Mouse (Mus musculus) liver, embryonic 12.5 days (tissue): ENCODE results near the gene Ccnd1. TPM values are rescaled to one million over a fixed set of nuclear protein-coding genes. Genes with fewer than 3 reads are reported as not detected.
"Not testable (repeated sequence)": the region's sequence is repeated elsewhere in the genome, so short reads cannot be mapped to it uniquely, and the experiment has no call there.

ENCODE experiments used
- ATAC-seq: fragments of 200-750 bp; cut with Nextera tagmentation; 2 replicates; pipeline ENCODE4 v1.8.0; 2017; ENCODE audit warnings: moderate number of reproducible peaks, mild to moderate bottlenecking, moderate library complexity
- H3K27ac ChIP-seq: fragments of 300-500 bp; sonication (generic); 2 replicates; pipeline ENCODE4 v1.5.1; 2016; ENCODE audit warnings: mild to moderate bottlenecking
- H3K27me3 ChIP-seq: fragments of 300-500 bp; sonication (generic); replicated peaks from 2 replicates; pipeline ENCODE4 v1.6.1; 2016; ENCODE audit warnings: mild to moderate bottlenecking, moderate library complexity
- H3K36me3 ChIP-seq: fragments of 300-500 bp; sonication (generic); 2 replicates; pipeline ENCODE4 v1.6.1; 2016; ENCODE audit warnings: mild to moderate bottlenecking, moderate library complexity
- H3K4me1 ChIP-seq: fragments of 300-500 bp; sonication (generic); 2 replicates; pipeline ENCODE4 v1.6.1; 2016
- H3K4me2 ChIP-seq: fragments of 300-500 bp; sonication (generic); 2 replicates; pipeline ENCODE4 v1.6.1; 2016; ENCODE audit warnings: mild to moderate bottlenecking, moderate library complexity
- H3K4me3 ChIP-seq: fragments of 300-500 bp; sonication (generic); 2 replicates; pipeline ENCODE4 v1.5.1; 2016; ENCODE audit warnings: mild to moderate bottlenecking, moderate library complexity
- H3K9ac ChIP-seq: fragments of 300-500 bp; sonication (generic); 2 replicates; pipeline ENCODE4 v1.6.1; 2016; ENCODE audit warnings: mild to moderate bottlenecking, moderate library complexity
- H3K9me3 ChIP-seq: fragments of 300-500 bp; sonication (generic); replicated peaks from 2 replicates; pipeline ENCODE4 v1.6.1; 2016; ENCODE audit warnings: mild to moderate bottlenecking, moderate library complexity
- WGBS: fragments of 180-500 bp; shearing (Covaris S2); methylation state at CpG from one replicate; pipeline ENCODE4 v1.1.7; 2016; ENCODE audit not compliant: insufficient replicate concordance; 5-methylcytosine and 5-hydroxymethylcytosine counted together
- polyA plus RNA-seq: library from polyadenylated mRNA; unstranded; fragments of >200 nt; fragmentation: Nextera tagmentation; extraction: Ambion mirVana; gene quantifications from 2 replicates; pipeline ENCODE4 v1.2.1, GENCODE M21; 2016

The Ccnd1 gene
- polyA plus RNA-seq, 1 experiment from 2014 or later: 46.0 TPM

DNA sequence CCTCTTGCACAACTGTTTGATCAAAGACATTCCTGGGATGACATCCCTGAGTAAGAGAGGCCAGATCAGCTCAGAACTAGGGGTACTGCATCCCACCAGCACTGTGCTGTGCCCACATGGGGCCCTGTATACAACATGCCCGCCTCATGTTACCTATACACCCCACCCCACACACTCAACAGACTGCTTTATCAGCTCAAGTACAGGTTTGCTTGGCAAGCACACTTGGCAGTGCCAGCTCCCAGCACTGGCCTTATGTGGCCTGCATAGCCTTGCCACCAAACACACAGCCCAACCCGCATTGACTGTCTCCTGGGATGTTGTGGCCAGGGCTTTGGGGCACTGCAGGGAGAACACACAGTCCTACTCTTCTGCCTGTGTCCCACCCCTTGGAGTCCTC is 12.1 kb downstream of the Ccnd1 start:
- H3K9me3 ChIP-seq: no peaks in the 10 kb centered on the region
- no peak for ATAC-seq
- H3K4me1 ChIP-seq: peaks cover 8% of the 10 kb centered on the region; the same call in 1 of the 2 replicates
- H3K27ac ChIP-seq: no peak overlapping the region
- no peak overlapping the region for H3K4me3 ChIP-seq
- no peak overlapping the region for H3K4me2 ChIP-seq
- peaks cover 38% of the 10 kb centered on the region for H3K36me3 ChIP-seq
- H3K27me3 ChIP-seq: no peaks in the 10 kb centered on the region
- no peak overlapping the region for H3K9ac ChIP-seq
- 67% methylated on average over 2 of the region's 2 CpGs for WGBS

DNA sequence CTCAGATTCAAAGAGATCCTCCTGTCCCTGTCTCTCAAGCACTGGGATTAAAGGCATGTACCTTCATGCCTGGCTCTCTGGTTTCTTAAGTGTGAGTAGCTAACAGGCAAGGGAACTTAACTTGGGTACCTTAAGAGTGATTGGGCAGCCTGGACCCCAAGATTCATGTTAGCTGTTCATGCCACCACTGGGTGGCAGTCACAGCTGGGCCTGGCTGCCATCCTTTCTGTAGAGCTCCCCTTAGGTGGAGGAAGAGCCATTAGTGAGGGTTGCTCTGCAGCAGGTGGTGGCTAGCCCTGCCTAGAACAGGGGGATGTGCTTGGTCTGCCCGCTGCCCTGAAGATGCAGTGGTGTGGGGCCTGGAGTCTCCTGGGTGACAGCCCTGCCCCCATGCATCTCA is 20.9 kb downstream of the Ccnd1 start:
- Histone ChIP-seq H3K27me3 (no peaks in the 10 kb centered on the region), H3K4me2 (no peak overlapping the region), H3K4me1 (peaks cover 20% of the 10 kb centered on the region), H3K36me3 (peaks cover 57% of the 10 kb centered on the region), H3K27ac (no peak overlapping the region), H3K9ac (no peak overlapping the region), H3K4me3 (no peak overlapping the region), H3K9me3 (no peaks in the 10 kb centered on the region)
- 67% methylated on average over 1 of the region's 1 CpGs for WGBS
- no peak for ATAC-seq

DNA sequence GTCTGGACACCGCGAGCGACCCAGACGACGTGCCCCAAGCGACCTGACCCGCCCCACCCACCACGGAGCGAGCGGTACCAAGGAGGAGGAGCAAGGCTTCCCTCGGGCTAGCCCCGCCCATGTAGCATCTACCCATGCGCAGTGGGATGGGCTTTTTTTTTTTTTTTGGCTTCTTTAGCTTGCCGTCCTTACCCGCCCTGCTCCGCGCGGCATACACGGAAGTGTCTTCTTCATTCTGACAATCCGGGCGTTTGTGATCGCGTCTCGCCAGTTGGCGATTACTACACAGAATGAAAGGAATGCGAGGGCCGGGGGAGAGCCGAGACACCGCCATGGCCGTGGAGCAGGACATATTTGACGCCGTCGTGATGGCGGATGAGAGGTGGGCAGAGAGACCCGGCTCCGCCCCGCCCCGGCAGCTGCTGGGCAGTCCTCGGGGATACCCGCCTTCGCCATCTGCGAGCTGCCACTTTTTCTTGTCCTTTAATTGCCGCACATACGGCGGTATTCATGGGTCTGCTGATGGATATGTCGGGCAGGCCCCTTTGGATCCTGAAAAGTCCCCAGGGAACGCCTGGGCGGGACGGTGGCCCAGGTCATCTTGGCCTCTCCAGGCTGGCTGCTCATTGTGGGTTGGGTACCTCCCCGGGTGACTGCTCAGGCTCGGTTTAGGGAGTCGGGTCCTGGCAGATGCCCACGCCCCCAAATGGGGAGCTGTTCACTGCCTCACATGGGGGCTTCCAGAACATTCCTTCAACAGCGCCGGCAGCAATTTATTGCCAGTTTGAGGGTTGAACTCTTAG is 24.6 kb downstream of the Ccnd1 start, which contains the start of gene LTO1:
TSS of gene LTO1 (plus strand) at position 153 of the 803 bp plus-strand sequence.
- under 1% methylated on average over 55 of the region's 55 CpGs for WGBS
- ATAC-seq: peak; percentile 93
- H3K4me3 ChIP-seq: peak within 1 kb of the TSS; percentile 84
- peak within 1 kb of the TSS; percentile 68 for H3K27ac ChIP-seq
- H3K4me1 ChIP-seq: peaks cover 20% of the 10 kb centered on the region
- no peaks in the 10 kb centered on the region for H3K27me3 ChIP-seq
- no peaks in the 10 kb centered on the region for H3K9me3 ChIP-seq
- peaks cover 32% of the 10 kb centered on the region for H3K36me3 ChIP-seq
- peak within 1 kb of the TSS; percentile 81 for H3K9ac ChIP-seq
- peak within 1 kb of the TSS; percentile 91 for H3K4me2 ChIP-seq

DNA sequence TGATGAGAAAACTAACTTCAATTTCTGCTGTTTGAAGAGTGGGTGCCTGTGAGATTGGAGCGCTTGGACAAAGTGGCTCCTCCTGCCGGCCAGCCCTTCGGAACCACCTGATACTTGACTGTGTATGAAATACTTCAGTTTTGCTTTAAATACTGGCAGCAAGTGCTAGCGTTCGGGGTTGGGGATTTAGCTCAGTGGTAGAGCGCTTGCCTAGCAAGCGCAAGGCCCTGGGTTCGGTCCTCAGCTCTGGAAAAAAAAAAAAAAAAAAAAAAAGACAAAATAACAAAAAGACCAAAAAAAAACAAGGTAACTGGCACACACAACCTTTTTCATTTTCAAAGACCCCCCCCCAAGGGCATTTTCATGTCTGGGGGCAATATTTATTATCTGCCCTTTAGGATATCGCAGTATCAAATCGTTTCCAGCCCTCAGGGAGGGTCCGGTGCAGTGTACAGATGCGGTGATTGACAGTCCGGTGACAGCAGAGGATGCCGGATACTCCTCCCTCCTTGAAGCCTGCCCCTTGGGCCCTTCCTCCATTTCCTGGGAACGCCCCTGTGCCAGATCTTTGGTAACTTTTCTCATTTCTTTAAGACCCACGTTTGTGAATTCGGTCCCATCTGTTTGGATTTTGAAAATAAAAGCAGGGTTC is 25.3 kb downstream of the Ccnd1 start:
- H3K27me3 ChIP-seq: peaks cover 6% of the 10 kb centered on the region; the same call in 1 of the 2 replicates
- peak; percentile 91 for ATAC-seq
- peaks cover 25% of the 10 kb centered on the region for H3K36me3 ChIP-seq
- H3K9me3 ChIP-seq: no peaks in the 10 kb centered on the region
- peaks cover 20% of the 10 kb centered on the region for H3K4me1 ChIP-seq
- H3K9ac ChIP-seq: peak overlapping the region; percentile 81
- 6% methylated on average over 17 of the region's 17 CpGs for WGBS
- H3K4me2 ChIP-seq: peak overlapping the region; percentile 91
- H3K27ac ChIP-seq: peak overlapping the region; percentile 49; the same call in 1 of the 2 replicates
- H3K4me3 ChIP-seq: peak overlapping the region; percentile 84

DNA sequence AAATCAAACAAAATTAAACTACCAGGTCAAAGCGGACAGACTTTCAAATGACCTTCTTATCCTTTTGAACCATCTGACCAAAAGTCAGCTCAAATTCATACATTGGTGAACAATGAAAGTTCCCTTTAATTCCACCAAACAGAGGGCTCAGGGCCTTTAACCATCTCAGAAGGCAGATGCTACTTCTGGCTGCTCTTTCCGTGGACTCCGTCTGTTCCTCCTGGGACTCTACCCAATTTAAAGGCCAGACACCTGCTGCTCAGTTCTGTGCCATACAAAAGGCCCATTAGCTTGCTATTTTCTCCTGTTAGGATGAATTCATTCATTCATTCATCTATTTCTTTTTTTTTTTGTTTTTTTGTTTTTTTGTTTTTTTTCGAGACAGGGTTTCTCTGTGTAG is 26.8 kb downstream of the Ccnd1 start:
- H3K4me1 ChIP-seq: peaks cover 23% of the 10 kb centered on the region
- H3K4me3 ChIP-seq: no peak overlapping the region
- no peak for ATAC-seq
- H3K4me2 ChIP-seq: no peak overlapping the region
- H3K9me3 ChIP-seq: no peaks in the 10 kb centered on the region
- H3K27me3 ChIP-seq: peaks cover 12% of the 10 kb centered on the region; the same call in 1 of the 2 replicates
- H3K27ac ChIP-seq: no peak overlapping the region
- peaks cover 11% of the 10 kb centered on the region for H3K36me3 ChIP-seq
- H3K9ac ChIP-seq: no peak overlapping the region
- 76% methylated on average over 4 of the region's 4 CpGs for WGBS

DNA sequence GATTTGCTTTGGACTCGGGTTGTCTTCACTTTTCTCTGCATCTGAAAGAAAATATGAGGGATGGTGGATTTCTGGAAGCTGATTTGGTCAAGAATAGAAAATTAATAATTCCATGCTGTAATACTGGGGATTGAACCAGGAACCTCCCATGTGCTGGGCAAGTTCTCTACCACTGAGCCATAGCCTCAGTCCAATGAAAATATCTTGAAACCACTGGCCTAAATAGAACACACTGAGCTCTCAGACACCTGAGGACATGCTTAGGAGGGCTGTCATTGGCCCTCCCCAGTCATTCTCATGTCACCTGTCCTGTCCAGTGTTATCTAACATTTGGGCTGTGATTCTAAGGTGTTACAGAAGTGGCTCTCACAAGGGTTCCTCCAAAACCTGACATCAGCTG is 28.6 kb downstream of the Ccnd1 start:
- no peak overlapping the region for H3K4me2 ChIP-seq
- no peak for ATAC-seq
- no peak overlapping the region for H3K9ac ChIP-seq
- no peaks in the 10 kb centered on the region for H3K9me3 ChIP-seq
- H3K27ac ChIP-seq: no peak overlapping the region
- 47% methylated on average over 1 of the region's 1 CpGs for WGBS
- no peak overlapping the region for H3K4me3 ChIP-seq
- peaks cover 31% of the 10 kb centered on the region for H3K4me1 ChIP-seq
- H3K36me3 ChIP-seq: no peaks in the 10 kb centered on the region
- peaks cover 15% of the 10 kb centered on the region; the same call in 1 of the 2 replicates for H3K27me3 ChIP-seq

DNA sequence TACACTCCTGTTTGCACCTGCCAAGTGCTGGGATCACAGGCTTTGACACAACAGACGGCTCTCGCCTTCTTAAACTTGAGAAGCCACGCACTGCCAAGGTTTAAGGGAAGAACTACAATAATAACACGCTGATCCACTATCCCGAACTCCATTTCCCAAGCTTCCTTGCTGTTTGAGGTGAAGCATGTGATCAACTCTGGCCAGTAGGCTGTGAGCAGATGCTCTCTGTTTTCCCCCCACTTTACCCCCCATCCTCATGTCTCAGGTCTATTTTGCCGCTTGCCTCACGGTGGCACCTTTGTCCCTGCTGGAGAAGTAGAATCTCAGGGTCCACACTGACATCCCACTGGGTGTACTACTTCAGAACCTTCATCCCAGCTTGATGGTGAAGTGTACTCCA is 31.0 kb downstream of the Ccnd1 start:
- H3K4me2 ChIP-seq: no peak overlapping the region
- no peak overlapping the region for H3K9ac ChIP-seq
- H3K4me3 ChIP-seq: no peak overlapping the region
- 53% methylated on average over 7 of the region's 7 CpGs for WGBS
- H3K27me3 ChIP-seq: peaks cover 26% of the 10 kb centered on the region; the same call in 1 of the 2 replicates
- no peaks in the 10 kb centered on the region for H3K36me3 ChIP-seq
- H3K4me1 ChIP-seq: peaks cover 15% of the 10 kb centered on the region
- no peaks in the 10 kb centered on the region for H3K9me3 ChIP-seq
- ATAC-seq: no peak
- no peak overlapping the region for H3K27ac ChIP-seq

DNA sequence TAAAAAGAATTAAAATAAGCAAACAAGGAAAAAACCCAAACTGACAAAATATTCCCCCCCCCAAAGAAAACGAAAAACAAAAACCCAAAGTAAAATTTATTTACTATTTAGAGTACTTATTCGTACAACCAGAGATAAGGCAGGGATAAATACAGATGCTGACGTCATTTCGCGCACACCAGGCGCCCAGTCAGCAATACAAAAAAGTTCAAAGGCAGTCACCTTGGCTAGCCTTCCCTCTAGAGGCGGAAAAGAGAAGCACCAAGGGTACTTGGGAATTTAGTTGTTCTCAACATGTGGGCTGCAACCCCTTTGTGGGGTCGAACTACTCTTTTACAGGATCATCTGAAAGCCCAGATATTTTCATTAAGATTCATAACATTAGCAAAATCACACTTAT is 31.9 kb downstream of the Ccnd1 start:
- Histone ChIP-seq H3K4me1 (peaks cover 15% of the 10 kb centered on the region), H3K27me3 (peaks cover 26% of the 10 kb centered on the region; the same call in 1 of the 2 replicates), H3K36me3 (no peaks in the 10 kb centered on the region), H3K4me3 (no peak overlapping the region), H3K9ac (no peak overlapping the region), H3K4me2 (peak overlapping the region; percentile 46; the same call in 1 of the 2 replicates), H3K9me3 (no peaks in the 10 kb centered on the region), H3K27ac (no peak overlapping the region)
- 9% methylated on average over 8 of the region's 8 CpGs for WGBS
- ATAC-seq: no peak

DNA sequence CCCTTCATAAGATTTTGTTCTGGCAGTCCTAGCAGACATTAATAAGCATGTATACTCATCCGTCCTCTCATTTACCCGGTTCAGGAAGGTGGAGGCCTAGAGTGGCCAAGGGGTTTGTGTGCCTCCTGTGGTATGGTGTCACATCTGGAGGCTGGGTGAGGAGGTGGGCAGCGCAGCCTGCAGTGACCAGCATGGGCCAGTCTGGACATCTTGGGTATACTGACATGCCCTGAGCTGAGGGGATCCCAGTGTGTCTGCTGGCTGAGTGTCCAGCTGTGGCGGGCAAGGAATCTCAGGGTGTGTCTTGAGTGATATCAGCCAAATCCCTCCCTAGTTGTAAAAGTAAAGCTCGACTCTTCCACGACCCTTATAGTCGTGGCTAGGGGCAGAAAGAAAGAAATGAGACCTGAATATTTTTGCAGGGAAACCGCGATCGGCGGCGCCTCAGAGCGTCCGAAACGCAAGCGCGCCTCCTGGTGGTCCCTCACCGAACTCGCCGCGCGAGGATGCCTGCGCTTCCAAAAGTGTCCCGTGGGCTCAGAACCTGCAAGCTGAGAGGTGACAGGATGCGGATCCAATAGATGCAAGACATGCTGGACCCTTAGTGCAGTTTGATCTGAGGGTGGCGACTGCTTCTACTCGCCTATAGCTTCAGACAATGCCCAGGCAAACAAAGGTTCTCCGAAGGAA is 32.9 kb downstream of the Ccnd1 start:
- ATAC-seq: 0 out of 2 replicates have a peak, but pooled peaks have one; percentile 39
- no peaks in the 10 kb centered on the region for H3K9me3 ChIP-seq
- H3K4me2 ChIP-seq: peak overlapping the region; percentile 46
- peaks cover 29% of the 10 kb centered on the region; the same call in 1 of the 2 replicates for H3K27me3 ChIP-seq
- 9% methylated on average over 28 of the region's 28 CpGs for WGBS
- no peaks in the 10 kb centered on the region for H3K36me3 ChIP-seq
- H3K9ac ChIP-seq: no peak overlapping the region
- H3K4me1 ChIP-seq: peaks cover 15% of the 10 kb centered on the region
- H3K27ac ChIP-seq: no peak overlapping the region
- peak overlapping the region; percentile 3; the same call in 1 of the 2 replicates for H3K4me3 ChIP-seq

DNA sequence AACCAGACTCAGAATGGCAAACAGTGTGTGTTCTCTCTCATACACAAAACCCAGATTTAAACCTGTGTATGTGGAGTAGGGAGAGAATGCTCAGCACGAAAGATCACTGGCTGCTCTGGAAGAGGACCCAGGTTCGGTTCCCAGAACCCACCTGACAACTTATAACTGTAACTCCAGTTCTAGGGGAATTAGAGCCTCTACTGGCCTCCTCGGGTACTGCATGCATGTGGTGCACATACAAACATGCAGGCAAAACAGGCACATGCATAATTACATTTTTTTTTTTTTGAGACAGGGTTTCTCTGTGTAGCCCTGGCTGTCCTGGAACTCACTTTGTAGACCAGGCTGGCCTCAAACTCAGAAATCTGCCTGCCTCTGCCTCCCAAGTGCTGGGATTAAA is 34.2 kb downstream of the Ccnd1 start:
- H3K36me3 ChIP-seq, H3K9me3 ChIP-seq, H3K4me2 ChIP-seq, ATAC-seq, H3K27ac ChIP-seq, H3K4me3 ChIP-seq, H3K9ac ChIP-seq: not testable (repeated sequence)
- H3K27me3 ChIP-seq: peaks cover 41% of the 10 kb centered on the region
- 75% methylated on average over 3 of the region's 3 CpGs for WGBS
- peaks cover 15% of the 10 kb centered on the region for H3K4me1 ChIP-seq

DNA sequence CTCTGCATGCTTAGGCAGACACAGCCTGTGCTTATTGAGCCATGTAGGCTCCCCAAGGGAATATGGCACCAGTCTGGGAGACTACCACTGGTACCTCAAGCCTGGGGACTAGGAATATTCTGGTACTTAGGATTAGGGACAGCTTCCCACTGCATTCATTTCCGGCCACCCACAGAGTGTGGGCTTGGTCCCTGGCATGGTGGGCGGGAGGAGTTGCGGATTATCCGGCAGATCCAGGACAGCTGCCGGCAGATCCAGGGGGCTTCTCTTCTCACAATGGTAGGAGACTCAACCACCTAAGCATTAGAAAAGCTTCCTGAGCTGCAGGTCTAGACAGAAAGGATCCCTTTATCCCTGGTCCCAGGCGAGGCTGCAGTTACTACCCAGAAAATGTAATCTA is 41.2 kb downstream of the Ccnd1 start:
- 62% methylated on average over 6 of the region's 6 CpGs for whole genome bisulfite sequencing
- ATAC-seq: no peak

More for the DNA sequence above, 41.2 kb downstream of the Ccnd1 start:
- Histone ChIP-seq H3K9ac (no peak overlapping the region), H3K9me3 (no peaks in the 10 kb centered on the region), H3K27ac (no peak overlapping the region), H3K4me3 (no peak overlapping the region), H3K4me2 (no peak overlapping the region), H3K4me1 (peaks cover 26% of the 10 kb centered on the region), H3K27me3 (peaks cover 82% of the 10 kb centered on the region), H3K36me3 (no peaks in the 10 kb centered on the region)
